Mouse (Mus musculus): ENCODE measurements around the gene 9530003J23Rik. TPM values are rescaled to one million over a fixed set of nuclear protein-coding genes. Genes with fewer than 3 reads are reported as not detected.

The 9530003J23Rik gene
- polyA plus RNA-seq, 1 experiment from 2014 or later: not detected

- Histone ChIP-seq H3K4me3 (replicated peaks; ENCODE audit: low read depth, low read length) (no peak overlapping the region), H3K36me3 (ENCODE audit: control insufficient read depth, insufficient read depth, low read length) (no peaks in the 10 kb centered on the region), H3K9me3 (ENCODE audit: control insufficient read depth, low read length) (no peaks in the 10 kb centered on the region), H3K4me1 (ENCODE audit: control insufficient read depth, insufficient read depth, low read length) (no peaks in the 10 kb centered on the region), H3K4me2 (ENCODE audit: low read length) (no peak overlapping the region), H3K9ac (replicated peaks; ENCODE audit: low read length) (no peak overlapping the region), H3K27ac (replicated peaks; ENCODE audit: low read depth, low read length) (no peak overlapping the region), H3K27me3 (ENCODE audit: control insufficient read depth, insufficient read depth, low read length) (no peaks in the 10 kb centered on the region)
- no peak for DNase-seq
- 64% methylated on average over 11 of the region's 11 CpGs for WGBS
- no peak for ATAC-seq (ENCODE audit: low FRiP score, low TSS enrichment)
These were observed 2.6 kb downstream of the 9530003J23Rik start for GRCm38 (mm10) chr10:117235866-117236265.

GRCm38 (mm10) chr10:117234825-117235224 is 3.7 kb downstream of the 9530003J23Rik start:
- H3K4me2 ChIP-seq (ENCODE audit: low read length): no peak overlapping the region
- H3K36me3 ChIP-seq (ENCODE audit: control insufficient read depth, insufficient read depth, low read length): no peaks in the 10 kb centered on the region
- WGBS: 73% methylated on average over 4 of the region's 4 CpGs
- DNase-seq (no peak), ATAC-seq (ENCODE audit: low FRiP score, low TSS enrichment) (no peak)
- no peak overlapping the region for H3K27ac ChIP-seq (replicated peaks; ENCODE audit: low read depth, low read length)
- H3K9me3 ChIP-seq (ENCODE audit: control insufficient read depth, low read length): no peaks in the 10 kb centered on the region
- H3K9ac ChIP-seq (replicated peaks; ENCODE audit: low read length): no peak overlapping the region
- H3K4me3 ChIP-seq (replicated peaks; ENCODE audit: low read depth, low read length): no peak overlapping the region
- no peaks in the 10 kb centered on the region for H3K27me3 ChIP-seq (ENCODE audit: control insufficient read depth, insufficient read depth, low read length)
- H3K4me1 ChIP-seq (ENCODE audit: control insufficient read depth, insufficient read depth, low read length): no peaks in the 10 kb centered on the region

GRCm38 (mm10) chr10:117229826-117230225 is 8.7 kb downstream of the 9530003J23Rik start:
- DNase-seq: peak; percentile 33
- 63% methylated on average over 16 of the region's 16 CpGs for WGBS

GRCm38 (mm10) chr10:117226002-117226401 is 12.5 kb downstream of the 9530003J23Rik start:
- no peak for ATAC-seq (ENCODE audit: low FRiP score, low TSS enrichment)
- Histone ChIP-seq H3K4me2 (ENCODE audit: low read length) (no peak overlapping the region), H3K36me3 (ENCODE audit: control insufficient read depth, insufficient read depth, low read length) (peaks cover 14% of the 10 kb centered on the region), H3K27me3 (ENCODE audit: control insufficient read depth, insufficient read depth, low read length) (no peaks in the 10 kb centered on the region), H3K4me1 (ENCODE audit: control insufficient read depth, insufficient read depth, low read length) (peaks cover 19% of the 10 kb centered on the region), H3K4me3 (replicated peaks; ENCODE audit: low read depth, low read length) (no peak overlapping the region), H3K27ac (replicated peaks; ENCODE audit: low read depth, low read length) (no peak overlapping the region), H3K9me3 (ENCODE audit: control insufficient read depth, low read length) (no peaks in the 10 kb centered on the region), H3K9ac (replicated peaks; ENCODE audit: low read length) (no peak overlapping the region)
- 87% methylated on average over 3 of the region's 3 CpGs for WGBS
- DNase-seq: no peak

More at GRCm38 (mm10) chr10:117229826-117230225, 8.7 kb downstream of the 9530003J23Rik start:
- Histone ChIP-seq H3K9ac (replicated peaks; ENCODE audit: low read length) (no peak overlapping the region), H3K36me3 (ENCODE audit: control insufficient read depth, insufficient read depth, low read length) (no peaks in the 10 kb centered on the region), H3K4me1 (ENCODE audit: control insufficient read depth, insufficient read depth, low read length) (0 out of 2 replicates have a peak, but pooled peaks cover 3% of the 10 kb centered on the region), H3K27me3 (ENCODE audit: control insufficient read depth, insufficient read depth, low read length) (no peaks in the 10 kb centered on the region), H3K9me3 (ENCODE audit: control insufficient read depth, low read length) (no peaks in the 10 kb centered on the region), H3K4me2 (ENCODE audit: low read length) (0 out of 2 replicates have a peak overlapping the region, but pooled peaks have one; percentile 10), H3K4me3 (replicated peaks; ENCODE audit: low read depth, low read length) (no peak overlapping the region), H3K27ac (replicated peaks; ENCODE audit: low read depth, low read length) (no peak overlapping the region)
- ATAC-seq (ENCODE audit: low FRiP score, low TSS enrichment): no peak

- peak; percentile 27 for DNase-seq
- H3K9ac ChIP-seq (replicated peaks; ENCODE audit: low read length): no peak overlapping the region
- H3K27me3 ChIP-seq (ENCODE audit: control insufficient read depth, insufficient read depth, low read length): no peaks in the 10 kb centered on the region
- peak overlapping the region; percentile 75 for H3K4me3 ChIP-seq (replicated peaks; ENCODE audit: low read depth, low read length)
- H3K36me3 ChIP-seq (ENCODE audit: control insufficient read depth, insufficient read depth, low read length): peaks cover 23% of the 10 kb centered on the region
- H3K27ac ChIP-seq (replicated peaks; ENCODE audit: low read depth, low read length): peak overlapping the region; percentile 99; the same call in 1 of the 2 replicates
- no peak for ATAC-seq (ENCODE audit: low FRiP score, low TSS enrichment)
- H3K4me1 ChIP-seq (ENCODE audit: control insufficient read depth, insufficient read depth, low read length): peaks cover 19% of the 10 kb centered on the region
- no peaks in the 10 kb centered on the region for H3K9me3 ChIP-seq (ENCODE audit: control insufficient read depth, low read length)
- WGBS: 57% methylated on average over 8 of the region's 8 CpGs
- peak overlapping the region; percentile 60 for H3K4me2 ChIP-seq (ENCODE audit: low read length)
These were observed 13.4 kb downstream of the 9530003J23Rik start for GRCm38 (mm10) chr10:117225094-117225493.

GRCm38 (mm10) chr10:117224102-117224990 is 14.2 kb downstream of the 9530003J23Rik start, which contains the start of gene Yeats4:
Yeats4 (minus strand) TSS chr10:117224507.
- Histone ChIP-seq H3K9me3 (ENCODE audit: control insufficient read depth, low read length) (no peaks in the 10 kb centered on the region), H3K4me2 (ENCODE audit: low read length) (peak within 1 kb of the TSS; percentile 60), H3K27ac (replicated peaks; ENCODE audit: low read depth, low read length) (peak within 1 kb of the TSS; percentile 99), H3K9ac (replicated peaks; ENCODE audit: low read length) (peak within 1 kb of the TSS; percentile 96), H3K27me3 (ENCODE audit: control insufficient read depth, insufficient read depth, low read length) (no peaks in the 10 kb centered on the region), H3K4me1 (ENCODE audit: control insufficient read depth, insufficient read depth, low read length) (peaks cover 19% of the 10 kb centered on the region), H3K36me3 (ENCODE audit: control insufficient read depth, insufficient read depth, low read length) (peaks cover 31% of the 10 kb centered on the region), H3K4me3 (replicated peaks; ENCODE audit: low read depth, low read length) (peak within 1 kb of the TSS; percentile 75)
- ATAC-seq (ENCODE audit: low FRiP score, low TSS enrichment): peak; percentile 96
- WGBS: 1% methylated on average over 62 of the region's 63 CpGs
- DNase-seq: peak; percentile 97

- peak overlapping the region; percentile 60 for H3K4me2 ChIP-seq (ENCODE audit: low read length)
- peak overlapping the region; percentile 75 for H3K4me3 ChIP-seq (replicated peaks; ENCODE audit: low read depth, low read length)
- H3K27me3 ChIP-seq (ENCODE audit: control insufficient read depth, insufficient read depth, low read length): no peaks in the 10 kb centered on the region
- H3K9ac ChIP-seq (replicated peaks; ENCODE audit: low read length): peak overlapping the region; percentile 96; the same call in 1 of the 2 replicates
- peaks cover 19% of the 10 kb centered on the region for H3K4me1 ChIP-seq (ENCODE audit: control insufficient read depth, insufficient read depth, low read length)
- H3K36me3 ChIP-seq (ENCODE audit: control insufficient read depth, insufficient read depth, low read length): peaks cover 34% of the 10 kb centered on the region
- no peak for DNase-seq
- H3K9me3 ChIP-seq (ENCODE audit: control insufficient read depth, low read length): no peaks in the 10 kb centered on the region
- peak; percentile 49 for ATAC-seq (ENCODE audit: low FRiP score, low TSS enrichment)
- 0% methylated on average over 9 of the region's 9 CpGs for WGBS
- peak overlapping the region; percentile 99 for H3K27ac ChIP-seq (replicated peaks; ENCODE audit: low read depth, low read length)
These were observed 14.8 kb downstream of the 9530003J23Rik start for GRCm38 (mm10) chr10:117223758-117224101.

GRCm38 (mm10) chr10:117222821-117223220 is 15.7 kb downstream of the 9530003J23Rik start:
- peak overlapping the region; percentile 60 for H3K4me2 ChIP-seq (ENCODE audit: low read length)
- no peaks in the 10 kb centered on the region for H3K27me3 ChIP-seq (ENCODE audit: control insufficient read depth, insufficient read depth, low read length)
- H3K36me3 ChIP-seq (ENCODE audit: control insufficient read depth, insufficient read depth, low read length): peaks cover 43% of the 10 kb centered on the region
- H3K4me1 ChIP-seq (ENCODE audit: control insufficient read depth, insufficient read depth, low read length): peaks cover 19% of the 10 kb centered on the region
- H3K9me3 ChIP-seq (ENCODE audit: control insufficient read depth, low read length): no peaks in the 10 kb centered on the region
- peak overlapping the region; percentile 75 for H3K4me3 ChIP-seq (replicated peaks; ENCODE audit: low read depth, low read length)
- WGBS: 9% methylated on average over 3 of the region's 3 CpGs
- peak; percentile 49; the same call in 1 of the 2 replicates for ATAC-seq (ENCODE audit: low FRiP score, low TSS enrichment)
- H3K27ac ChIP-seq (replicated peaks; ENCODE audit: low read depth, low read length): peak overlapping the region; percentile 50
- H3K9ac ChIP-seq (replicated peaks; ENCODE audit: low read length): peak overlapping the region; percentile 9; the same call in 1 of the 2 replicates
- DNase-seq: peak; percentile 72
